In the genomic region with DNA sequence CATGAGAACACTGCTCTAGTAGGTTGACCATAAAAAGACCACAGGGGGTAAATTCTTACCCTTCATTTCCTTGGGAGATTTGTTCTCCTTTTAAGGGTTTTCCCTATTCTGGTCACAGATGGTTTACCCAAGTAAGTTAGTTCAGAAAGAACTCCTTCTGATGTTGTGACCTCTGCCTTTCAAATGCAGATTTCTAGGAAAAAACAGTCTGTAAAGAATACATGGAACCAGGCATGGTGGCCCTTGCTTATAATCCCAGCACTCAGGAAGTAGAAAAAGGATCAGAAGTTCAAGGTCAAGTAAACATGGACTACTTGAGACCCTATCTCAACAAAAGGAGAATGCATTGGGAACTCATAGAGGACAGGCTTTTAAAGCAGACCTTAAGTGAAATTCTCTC, we compare ENCODE assay signal across 26 mouse cellular contexts.
"Had no signal": no experiment of that assay in that cellular context is flagged by ENCODE, and none has a peak within 500 bp of the region (broad histone marks: within the 10 kb centered on the region; RNA-seq: fewer than 3 reads in every experiment).

No protein-coding gene starts in this region.

- H3K9ac ChIP-seq: embryonic facial prominence, embryonic 12.5 days; embryonic facial prominence, embryonic 13.5 days; embryonic facial prominence, embryonic 15.5 days; forebrain, embryonic 12.5 days; forebrain, embryonic 13.5 days; forebrain, embryonic 15.5 days; heart, embryonic 12.5 days had no signal

- ATAC-seq: forebrain, embryonic 13.5 days; forebrain, embryonic 14.5 days; forebrain, embryonic 15.5 days; forebrain, embryonic 16.5 days had no signal

- DNase-seq: cerebellum, postnatal 10 days; cerebellum, postnatal 14 days; cerebellum, postnatal 25 days; cerebellum, postnatal 36 days; embryo, embryonic 11 days; gastrocnemius, adult 2 months; gastrocnemius, postnatal 10 days; gastrocnemius, postnatal 14 days; gastrocnemius, postnatal 25 days; gastrocnemius, postnatal 36 days; heart, adult 18-20 months; heart, adult 2 months had no signal

- H3K4me1 ChIP-seq: embryonic facial prominence, embryonic 10.5 days; embryonic facial prominence, embryonic 12.5 days; embryonic facial prominence, embryonic 13.5 days; embryonic facial prominence, embryonic 15.5 days; forebrain, embryonic 10.5 days; forebrain, embryonic 12.5 days; forebrain, embryonic 13.5 days; forebrain, embryonic 15.5 days; heart, embryonic 10.5 days had no signal

- H3K27me3 ChIP-seq: embryonic facial prominence, embryonic 12.5 days; embryonic facial prominence, embryonic 13.5 days; embryonic facial prominence, embryonic 15.5 days; forebrain, embryonic 12.5 days; forebrain, embryonic 13.5 days; forebrain, embryonic 15.5 days; heart, embryonic 12.5 days had no signal

- H3K4me2 ChIP-seq: embryonic facial prominence, embryonic 12.5 days; embryonic facial prominence, embryonic 13.5 days; embryonic facial prominence, embryonic 15.5 days; forebrain, embryonic 12.5 days; forebrain, embryonic 13.5 days; forebrain, embryonic 15.5 days; heart, embryonic 11.5 days; heart, embryonic 12.5 days had no signal

- H3K9me3 ChIP-seq: embryonic facial prominence, embryonic 10.5 days; embryonic facial prominence, embryonic 12.5 days; embryonic facial prominence, embryonic 13.5 days; embryonic facial prominence, embryonic 15.5 days; forebrain, embryonic 10.5 days; forebrain, embryonic 12.5 days; forebrain, embryonic 13.5 days; forebrain, embryonic 15.5 days; heart, embryonic 10.5 days; heart, embryonic 12.5 days had no signal

- H3K4me3 ChIP-seq: embryonic facial prominence, embryonic 10.5 days; embryonic facial prominence, embryonic 12.5 days; embryonic facial prominence, embryonic 13.5 days; embryonic facial prominence, embryonic 15.5 days; erythroblast, embryonic 14.5 days; forebrain, embryonic 10.5 days; forebrain, embryonic 12.5 days; forebrain, embryonic 13.5 days; forebrain, embryonic 15.5 days; gastrocnemius, adult 2 months; heart, adult 2 months; heart, embryonic 10.5 days; heart, embryonic 12.5 days had no signal

- H3K27ac ChIP-seq: embryonic facial prominence, embryonic 10.5 days; embryonic facial prominence, embryonic 12.5 days; embryonic facial prominence, embryonic 13.5 days; embryonic facial prominence, embryonic 15.5 days; forebrain, embryonic 10.5 days; forebrain, embryonic 12.5 days; forebrain, embryonic 13.5 days; forebrain, embryonic 15.5 days; gastrocnemius, adult 2 months; heart, adult 2 months; heart, embryonic 10.5 days had no signal
